Mouse (Mus musculus): ENCODE data around the gene Gng7.

The Gng7 gene

DNA sequence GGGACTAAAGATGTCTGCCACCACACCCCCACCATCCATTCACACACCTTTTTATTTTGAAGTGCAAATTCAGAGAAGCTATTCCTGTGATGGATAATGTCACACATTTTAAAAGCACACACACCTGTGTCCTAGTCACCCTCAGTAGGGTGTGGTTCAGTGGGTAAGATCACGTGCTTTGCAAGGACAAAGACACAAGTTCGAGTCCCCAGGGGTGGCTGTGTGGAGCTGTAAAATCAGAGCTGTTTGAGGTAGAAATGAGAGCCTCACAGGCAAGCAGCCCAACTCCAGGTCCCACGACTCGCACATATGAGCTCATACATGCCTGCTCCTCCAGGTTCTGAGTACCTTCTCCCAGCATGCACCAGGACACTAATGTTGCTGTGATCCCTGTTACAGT lies 46.6 kb downstream of the Gng7 start:
- DNase-seq (ENCODE audit: low spot score in 2 of 2), result no peak

DNA sequence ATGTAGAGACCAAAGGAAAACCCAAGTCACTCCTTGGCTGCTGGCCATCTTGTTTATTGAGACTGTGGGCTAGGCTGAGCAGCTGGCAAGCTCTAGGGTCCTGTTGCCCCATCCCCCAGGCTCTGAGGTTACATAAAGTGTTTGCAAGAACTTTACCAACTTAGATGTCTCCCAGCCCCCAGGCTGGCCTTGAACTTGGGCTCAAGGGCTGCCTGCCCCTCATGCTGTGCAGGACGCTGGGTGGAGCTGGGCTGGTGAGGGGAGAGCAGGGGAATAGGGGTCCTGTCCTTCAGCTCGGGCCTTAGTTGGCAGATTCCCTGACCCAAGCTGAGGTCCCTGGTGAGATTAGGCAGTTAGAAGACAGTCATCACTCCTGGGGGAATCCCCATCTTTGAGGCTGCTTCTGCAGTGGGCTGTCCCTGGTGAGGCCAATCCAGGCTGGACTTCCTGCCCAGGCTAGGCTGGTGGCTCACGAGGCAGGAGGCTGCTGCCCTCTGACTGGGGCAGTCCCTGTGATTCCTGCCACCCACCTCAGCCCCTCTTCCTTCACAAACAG lies 47.6 kb downstream of the Gng7 start:
- no peak for DNase-seq (ENCODE audit: low spot score in 2 of 2)

DNA sequence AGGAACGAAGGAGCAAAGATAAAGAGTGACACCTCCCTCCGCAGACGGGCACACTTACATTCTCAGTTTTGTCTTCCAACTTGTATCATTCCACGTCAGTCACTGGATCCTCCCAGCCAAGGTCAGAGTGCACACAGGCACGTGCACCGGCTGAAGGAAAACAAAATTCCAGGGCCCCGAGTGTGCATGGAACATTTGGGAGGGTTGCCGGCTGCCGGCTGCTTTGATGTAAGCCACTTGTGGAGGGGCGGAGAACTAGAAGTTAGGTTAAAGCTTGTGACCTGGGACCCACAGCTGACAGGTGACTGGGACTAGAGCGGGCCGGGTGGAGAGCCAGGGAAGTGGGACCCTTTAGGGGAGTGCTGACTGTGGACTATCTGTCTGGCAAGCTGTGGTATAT lies 48.4 kb downstream of the Gng7 start:
- DNase-seq (ENCODE audit: low spot score in 2 of 2), result no peak

DNA sequence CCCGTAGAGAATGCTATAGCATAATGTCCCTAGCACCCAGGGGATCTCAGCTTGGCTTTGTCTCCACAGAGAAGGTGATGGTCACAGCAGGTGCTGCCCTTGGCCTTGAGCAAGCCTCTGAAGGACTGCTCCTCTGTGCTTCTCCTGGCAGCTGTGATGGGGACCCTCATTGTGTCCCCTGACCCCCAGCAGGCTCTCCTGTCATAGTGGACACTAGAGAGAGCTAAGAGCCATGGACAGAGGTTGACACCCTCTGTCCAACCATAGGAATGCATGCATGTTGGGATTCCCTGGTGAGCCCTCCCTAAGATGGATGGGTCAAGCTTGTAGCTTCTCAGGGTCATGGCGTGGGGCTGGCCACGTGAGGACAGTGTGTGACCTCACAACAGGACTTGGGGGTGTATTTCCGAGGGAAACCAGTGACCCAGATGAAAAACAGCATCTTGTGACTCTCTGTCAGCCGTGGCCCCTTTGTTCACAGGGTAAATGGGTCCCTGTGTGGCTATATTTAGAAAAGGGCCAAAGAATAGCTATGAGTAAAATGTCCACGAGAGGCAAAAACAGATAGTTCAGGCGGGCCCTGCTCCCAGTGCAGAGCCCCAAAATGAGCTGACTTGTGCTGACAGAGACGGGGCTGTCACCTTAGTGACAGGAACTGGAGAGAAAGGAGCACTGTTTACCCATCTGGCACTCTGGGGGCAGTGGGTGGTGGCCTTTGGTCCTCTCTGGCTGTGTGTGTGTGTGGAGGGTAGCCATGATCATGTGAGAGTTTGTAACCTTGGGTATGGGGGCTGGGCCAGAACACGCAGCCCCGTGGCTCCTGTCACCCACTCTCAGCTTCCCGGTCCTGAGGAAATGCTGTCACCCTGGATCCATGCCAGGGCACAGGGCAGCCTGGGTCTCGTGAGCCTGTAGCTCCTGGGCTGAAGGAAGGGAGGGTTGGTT lies 51.4 kb downstream of the Gng7 start:
- no peak for DNase-seq (ENCODE audit: low spot score in 2 of 2)

DNA sequence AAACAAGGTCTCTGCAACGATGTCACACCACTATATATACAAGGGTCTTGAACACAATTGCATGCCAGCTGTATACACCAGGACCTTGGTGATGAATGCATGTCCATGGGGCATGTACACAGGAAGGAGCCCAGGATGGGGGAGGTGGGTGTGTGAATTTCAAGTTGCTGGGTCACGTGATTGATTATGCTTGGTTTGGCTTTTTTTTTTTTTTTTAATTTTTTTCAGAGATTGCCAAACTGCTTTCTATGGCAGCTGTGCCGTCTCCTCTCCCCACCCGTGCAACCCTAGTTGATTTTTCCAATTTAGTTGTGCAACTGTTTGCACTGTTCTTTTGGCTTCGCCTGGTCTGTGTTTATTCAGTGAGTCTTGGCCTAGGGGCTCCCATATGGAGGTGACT lies 52.2 kb downstream of the Gng7 start:
- DNase-seq (ENCODE audit: low spot score in 2 of 2), result no peak

DNA sequence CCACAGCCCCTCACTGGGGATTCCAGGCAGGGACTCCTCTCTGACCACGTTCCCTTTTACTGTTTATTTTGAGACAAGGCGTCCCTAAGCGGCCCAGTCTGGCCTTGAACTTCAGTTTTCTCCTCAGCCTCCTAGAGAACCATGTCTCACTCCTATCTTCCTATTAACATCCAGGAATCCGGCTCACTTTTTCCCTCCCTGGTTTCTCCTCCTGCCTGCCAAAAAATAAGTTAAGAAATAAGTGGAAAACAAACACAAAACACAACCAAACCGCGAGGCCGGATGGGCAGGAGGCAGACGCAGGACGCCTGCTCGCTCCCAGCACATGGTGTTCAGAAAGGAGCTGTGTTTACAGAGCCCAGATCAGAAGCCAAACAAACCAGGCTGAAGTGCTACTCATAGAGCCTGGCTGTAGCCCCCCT lies 52.7 kb downstream of the Gng7 start:
- DNase-seq (ENCODE audit: low spot score in 2 of 2), result peak in 1 of 2 experiments; percentile 51

DNA sequence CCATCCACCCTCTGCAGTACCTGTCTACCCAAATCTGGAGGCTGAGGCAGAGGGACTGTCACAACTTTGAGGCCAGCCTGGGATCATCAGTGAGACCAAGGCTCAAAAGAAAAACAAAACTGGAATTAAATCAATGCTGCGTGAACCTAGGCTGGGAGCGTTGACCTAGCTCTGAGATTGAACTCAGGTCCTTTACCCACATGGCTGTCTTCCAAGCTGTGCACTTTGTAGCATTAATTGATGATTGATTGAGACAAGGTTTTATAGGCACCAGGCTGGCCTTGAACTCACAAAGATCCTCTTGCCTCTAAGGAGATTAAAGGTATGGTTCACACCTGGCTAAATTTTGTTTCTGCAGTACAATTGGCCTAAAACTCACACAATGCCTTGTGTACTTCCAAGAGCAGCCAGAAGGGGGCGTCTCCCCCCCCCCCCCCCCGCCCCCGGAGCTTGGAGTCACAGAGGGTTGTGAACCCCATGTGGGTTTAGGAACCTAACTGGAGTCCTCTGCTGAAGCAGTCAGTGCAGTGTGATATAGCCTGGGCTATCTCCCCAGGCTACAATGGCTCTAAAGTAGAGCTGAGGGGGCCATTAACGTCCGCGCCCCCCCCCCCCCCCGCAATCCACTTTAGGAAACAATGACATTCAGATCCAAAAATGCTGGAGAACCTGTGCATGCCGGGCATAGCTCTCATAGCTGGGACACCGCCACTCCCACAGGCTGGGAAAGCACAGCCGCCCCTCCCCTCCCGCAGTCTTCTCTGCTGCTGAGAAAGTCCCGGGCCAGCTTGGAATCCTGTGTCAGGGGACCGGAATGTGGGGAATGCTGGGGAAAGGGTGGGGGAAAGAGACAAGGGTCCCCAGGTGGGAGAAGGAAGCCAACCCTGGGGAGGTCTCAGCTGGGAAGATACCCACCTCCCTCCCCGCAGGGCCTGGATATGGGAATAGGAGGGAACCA lies 53.9 kb downstream of the Gng7 start:
- DNase-seq (ENCODE audit: low spot score in 2 of 2), result peak; percentile 56 to 59

DNA sequence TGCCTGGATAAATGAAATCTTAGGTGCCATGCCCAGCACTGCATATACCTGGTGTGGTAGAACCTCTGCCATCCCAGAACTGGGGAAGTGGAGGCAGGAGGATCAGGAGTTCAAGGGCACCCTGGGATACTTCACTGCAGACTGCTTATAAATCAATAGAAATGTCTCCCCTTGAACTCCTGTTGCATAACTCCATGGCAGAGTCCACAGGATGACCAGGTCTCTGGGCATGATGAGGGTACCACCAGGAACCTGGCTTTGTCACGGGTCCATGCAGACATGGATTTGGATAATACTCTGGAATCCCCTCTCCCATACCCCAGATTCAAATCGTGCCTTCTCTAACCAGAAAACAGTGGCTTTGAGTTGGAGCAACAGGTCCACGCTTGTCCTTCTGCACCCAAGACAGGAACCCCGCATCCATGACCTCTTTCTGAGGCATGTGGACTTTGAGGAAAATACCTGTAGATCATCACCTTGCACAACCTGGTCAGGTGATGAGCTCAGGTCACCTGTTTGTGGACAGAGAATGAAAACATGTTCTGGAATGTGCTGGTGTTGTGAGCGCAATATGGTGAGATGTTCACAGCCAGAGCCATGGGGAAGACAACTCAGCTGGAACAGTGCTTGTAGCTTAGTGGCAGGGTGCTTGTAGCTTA lies 55.6 kb downstream of the Gng7 start:
- DNase-seq (ENCODE audit: low spot score in 2 of 2), result no peak

DNA sequence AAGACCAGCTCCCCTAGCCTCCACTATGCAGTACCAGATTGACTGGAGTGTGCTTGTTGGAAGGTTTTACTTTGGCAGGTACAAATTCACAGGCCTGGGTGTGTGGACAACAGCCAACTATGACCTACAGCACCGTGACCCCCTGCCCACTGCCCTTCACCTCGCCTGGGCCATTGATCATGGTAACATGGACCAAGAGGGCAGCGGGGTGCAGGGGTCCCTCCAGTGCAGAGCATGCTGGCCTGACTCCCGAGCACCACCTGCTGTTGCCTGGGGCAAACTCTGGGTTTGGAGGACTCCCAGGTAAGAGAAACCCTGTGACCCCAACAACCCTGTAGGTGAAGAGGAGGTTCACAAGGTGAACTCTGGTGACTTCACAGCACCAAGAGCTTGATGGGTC lies 57.0 kb downstream of the Gng7 start:
- DNase-seq (ENCODE audit: low spot score in 2 of 2), result no peak

DNA sequence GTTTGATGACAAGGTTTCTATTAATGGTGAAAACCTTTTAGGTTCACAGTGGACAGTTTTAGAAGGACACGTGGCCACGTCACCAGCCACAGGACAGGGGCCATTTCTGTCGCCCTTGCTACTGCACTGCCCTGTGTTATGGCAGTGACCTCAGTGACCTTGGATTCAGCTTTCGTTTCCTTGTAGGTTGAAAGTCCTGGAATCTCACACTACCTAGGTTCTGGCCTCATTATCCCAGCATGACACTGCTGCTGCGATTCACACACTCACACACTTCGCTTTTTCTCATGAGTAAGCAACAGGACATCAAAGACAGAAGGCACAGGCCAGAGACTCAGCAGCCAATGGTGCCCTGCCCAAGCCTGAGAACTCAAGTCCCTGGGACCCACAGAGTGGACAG lies 57.8 kb downstream of the Gng7 start:
- DNase-seq (ENCODE audit: low spot score in 2 of 2), result no peak

DNA sequence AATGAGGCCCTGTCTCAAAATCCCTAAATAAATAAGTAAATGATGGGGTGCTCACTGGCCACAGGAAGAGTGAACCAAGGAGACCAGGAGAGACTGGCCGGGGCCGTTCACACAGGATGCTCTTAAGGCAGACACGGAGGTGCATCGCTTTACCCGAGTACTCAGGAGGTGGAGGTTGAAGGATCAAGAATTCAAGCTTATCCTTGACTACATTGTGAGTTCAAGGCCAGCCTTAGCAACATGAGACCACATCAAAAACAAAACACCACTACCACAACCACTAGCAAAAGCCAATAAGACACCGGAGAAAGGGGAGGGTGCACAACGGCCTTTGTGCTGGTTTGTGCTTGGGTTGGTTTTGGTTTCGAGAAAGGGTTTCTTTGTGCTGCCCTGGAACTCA lies 58.4 kb downstream of the Gng7 start:
- no peak for DNase-seq (ENCODE audit: low spot score in 2 of 2)

DNA sequence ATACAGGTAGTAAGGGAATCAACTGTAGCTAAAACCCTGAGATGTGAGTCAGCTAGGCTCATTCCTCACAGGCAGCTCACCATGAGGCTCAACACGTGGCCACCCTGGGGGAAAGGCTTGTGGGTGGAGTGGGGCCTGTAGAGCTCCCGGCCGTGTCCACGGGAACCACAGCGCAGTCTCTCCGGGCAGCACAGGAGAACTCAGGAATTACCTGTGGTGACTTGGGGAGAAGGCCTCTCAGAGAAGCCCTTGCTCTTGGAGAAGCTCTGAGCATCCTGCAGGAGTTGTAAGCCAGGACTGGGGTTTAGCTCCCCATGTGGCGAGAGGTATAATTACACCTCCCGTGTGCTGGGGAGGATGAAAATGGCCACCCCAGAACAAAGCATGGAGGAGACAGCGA lies 59.2 kb downstream of the Gng7 start:
- no peak for DNase-seq (ENCODE audit: low spot score in 2 of 2)

DNA sequence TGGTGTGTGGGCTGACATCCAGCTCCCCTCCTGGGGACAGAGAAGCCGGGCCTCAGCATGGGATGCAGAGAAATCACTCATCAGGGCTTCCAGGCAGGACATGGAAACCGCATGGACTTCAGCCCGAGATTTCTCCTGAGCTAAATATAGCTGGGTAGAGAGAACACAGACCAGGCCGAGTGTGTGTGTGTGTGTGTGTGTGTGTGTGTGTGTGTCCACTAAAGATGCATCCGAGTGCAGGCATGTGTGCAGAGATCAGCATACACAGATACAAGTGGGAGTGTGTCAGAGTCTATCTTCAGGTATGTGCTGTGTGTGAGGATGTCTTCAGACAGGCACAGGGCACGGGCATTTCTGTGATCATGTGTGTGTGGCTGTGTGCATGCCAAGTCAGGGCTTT lies 59.9 kb downstream of the Gng7 start:
- DNase-seq (ENCODE audit: low spot score in 2 of 2), result no peak

DNA sequence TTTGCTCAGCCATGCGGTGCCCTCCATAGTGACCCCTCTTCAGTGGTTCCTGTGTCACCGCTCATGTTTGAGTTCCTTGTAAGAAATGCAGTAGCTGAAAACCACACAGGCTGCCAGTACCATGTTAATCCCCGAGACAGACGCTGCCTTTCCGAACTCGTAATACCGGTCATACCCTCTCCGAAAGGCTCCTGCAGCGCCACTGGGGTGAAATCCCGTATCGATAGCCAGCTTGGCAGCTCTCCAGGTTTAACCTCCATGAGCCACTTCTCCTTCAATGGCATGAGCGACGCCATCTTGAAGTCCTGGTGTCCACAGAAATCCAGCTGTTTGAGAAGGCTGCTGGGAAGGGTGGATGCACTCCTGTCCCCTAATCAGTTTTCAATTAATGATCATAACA lies 60.3 kb downstream of the Gng7 start:
- no peak for DNase-seq (ENCODE audit: low spot score in 2 of 2)

DNA sequence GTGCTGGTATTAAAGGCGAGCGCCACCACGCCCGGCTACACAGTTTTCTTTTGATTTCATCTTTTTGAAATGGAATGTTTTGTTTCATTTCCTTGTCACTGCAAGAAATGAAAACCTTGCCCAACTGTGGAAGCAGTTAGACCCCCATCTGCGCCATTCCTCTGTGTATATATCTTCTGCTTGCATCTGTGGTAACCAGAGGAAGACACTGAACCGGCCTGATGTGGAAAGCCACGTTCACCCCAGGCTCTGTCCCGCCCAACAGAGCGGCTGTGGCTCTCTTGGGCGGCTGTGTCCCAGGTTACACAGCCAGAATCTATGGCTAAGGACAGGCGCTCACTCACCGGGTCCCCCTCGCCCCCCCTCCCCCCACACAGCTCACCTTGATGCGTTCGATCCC lies 62.3 kb downstream of the Gng7 start:
- DNase-seq (ENCODE audit: low spot score in 2 of 2), result no peak

DNA sequence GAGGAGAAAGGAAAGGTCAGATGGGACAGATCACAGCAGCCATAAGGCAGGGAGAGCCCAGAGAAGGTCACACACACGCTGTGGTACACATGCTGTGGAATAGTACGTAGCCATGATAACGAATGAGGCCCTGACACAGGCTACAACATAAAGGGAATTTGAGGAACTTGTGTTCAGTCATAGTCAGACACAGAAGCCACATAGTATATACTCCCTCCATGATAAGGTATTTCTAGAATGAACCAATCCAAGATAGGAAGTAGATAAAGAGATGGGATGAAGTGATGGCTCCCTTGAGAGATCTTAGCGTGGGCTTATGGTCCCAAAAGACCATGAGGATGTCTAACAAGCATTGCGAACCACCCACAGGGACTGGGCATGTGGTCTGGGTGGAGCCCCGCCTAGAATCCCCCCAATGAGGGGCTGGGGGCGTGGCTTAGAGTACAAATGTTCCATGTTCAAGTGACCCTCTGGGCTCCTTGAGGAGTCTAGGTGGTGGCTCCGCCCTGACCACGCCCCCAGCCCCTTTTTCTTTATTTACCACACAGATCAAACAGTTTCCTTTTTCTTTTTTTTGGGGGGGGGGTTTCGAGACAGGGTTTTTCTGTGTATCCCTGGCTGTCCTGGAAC lies 62.9 kb downstream of the Gng7 start:
- no peak for DNase-seq (ENCODE audit: low spot score in 2 of 2)

DNA sequence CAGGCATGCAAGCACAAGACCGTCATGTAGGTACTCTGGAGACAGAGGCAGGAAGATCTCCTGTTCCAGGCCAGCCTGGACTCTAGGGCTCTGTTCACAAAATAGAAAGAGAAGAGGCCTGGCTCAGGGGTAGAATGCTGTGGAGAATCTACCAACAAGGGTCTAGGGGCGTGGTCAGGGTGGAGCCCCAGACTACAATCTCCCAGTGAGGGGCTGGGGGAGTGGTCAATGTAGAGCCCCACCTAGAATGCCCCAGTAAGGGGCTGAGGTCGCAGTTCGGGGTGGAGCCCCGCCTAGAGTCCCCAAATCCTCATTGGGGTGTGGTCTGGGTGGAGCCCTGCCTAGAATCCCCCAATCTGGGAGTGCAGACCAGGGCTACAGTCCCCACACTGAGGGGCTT lies 64.4 kb downstream of the Gng7 start:
- DNase-seq (ENCODE audit: low spot score in 2 of 2), result no peak

DNA sequence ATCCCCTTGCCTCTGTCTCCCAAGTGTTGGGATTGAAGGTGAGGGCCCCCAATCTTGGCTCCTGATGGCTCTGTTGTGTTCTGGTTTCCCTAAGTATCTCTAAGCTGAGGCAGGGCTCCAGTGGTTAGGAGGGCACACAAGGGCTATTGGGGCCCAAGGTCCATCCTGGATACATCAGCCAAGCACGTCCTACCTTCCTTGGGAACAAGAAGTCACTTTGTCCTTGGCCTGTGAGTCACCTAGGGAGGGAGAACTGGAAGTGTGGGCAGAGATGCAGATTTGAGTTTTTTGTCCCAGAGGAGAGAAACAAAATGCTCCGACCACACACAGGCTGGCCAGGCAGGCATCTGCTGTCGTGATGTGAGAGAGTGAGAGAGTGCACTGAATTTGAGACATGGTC lies 65.7 kb downstream of the Gng7 start:
- no peak for DNase-seq (ENCODE audit: low spot score in 2 of 2)

DNA sequence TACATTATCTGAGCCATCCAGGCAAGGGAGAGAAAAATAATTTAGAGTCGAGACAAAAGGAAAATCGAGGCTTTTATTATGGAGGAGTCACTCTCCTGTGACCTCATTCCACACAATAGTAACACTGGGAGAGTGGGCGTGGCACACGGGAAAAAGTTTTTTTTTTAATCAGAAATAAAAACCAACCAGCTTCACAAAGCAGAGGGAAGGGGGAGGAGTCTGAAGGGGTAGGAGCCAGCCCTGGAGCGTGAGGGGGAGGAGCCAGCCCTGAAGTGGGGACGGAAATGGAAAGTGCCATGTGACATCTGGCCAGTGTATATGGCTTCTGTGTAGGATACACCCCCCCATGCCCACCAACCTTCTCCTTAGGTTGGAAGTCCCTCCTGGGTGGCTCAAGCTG lies 66.2 kb downstream of the Gng7 start:
- DNase-seq (ENCODE audit: low spot score in 2 of 2), result peak in 1 of 2 experiments; percentile 53

DNA sequence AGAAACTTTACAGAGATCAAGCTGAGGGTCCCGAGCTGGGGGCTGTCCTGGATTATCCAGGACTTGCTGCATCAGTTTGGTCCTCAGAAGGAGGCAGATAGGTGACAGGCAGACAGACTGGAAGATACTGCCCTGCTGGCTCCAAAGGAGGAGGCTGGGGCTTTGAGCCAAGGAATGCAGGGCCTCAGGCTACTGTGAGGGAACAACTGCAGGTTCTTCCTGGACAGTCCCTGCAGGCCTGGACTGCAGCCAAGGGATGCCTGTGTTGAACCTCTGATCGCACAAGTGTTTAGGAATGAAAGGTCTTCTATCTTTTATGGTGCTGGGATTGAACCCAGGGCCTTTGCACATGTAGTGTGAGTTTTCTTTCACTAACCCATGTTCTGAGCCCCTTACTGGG lies 66.9 kb downstream of the Gng7 start:
- no peak for DNase-seq (ENCODE audit: low spot score in 2 of 2)

DNA sequence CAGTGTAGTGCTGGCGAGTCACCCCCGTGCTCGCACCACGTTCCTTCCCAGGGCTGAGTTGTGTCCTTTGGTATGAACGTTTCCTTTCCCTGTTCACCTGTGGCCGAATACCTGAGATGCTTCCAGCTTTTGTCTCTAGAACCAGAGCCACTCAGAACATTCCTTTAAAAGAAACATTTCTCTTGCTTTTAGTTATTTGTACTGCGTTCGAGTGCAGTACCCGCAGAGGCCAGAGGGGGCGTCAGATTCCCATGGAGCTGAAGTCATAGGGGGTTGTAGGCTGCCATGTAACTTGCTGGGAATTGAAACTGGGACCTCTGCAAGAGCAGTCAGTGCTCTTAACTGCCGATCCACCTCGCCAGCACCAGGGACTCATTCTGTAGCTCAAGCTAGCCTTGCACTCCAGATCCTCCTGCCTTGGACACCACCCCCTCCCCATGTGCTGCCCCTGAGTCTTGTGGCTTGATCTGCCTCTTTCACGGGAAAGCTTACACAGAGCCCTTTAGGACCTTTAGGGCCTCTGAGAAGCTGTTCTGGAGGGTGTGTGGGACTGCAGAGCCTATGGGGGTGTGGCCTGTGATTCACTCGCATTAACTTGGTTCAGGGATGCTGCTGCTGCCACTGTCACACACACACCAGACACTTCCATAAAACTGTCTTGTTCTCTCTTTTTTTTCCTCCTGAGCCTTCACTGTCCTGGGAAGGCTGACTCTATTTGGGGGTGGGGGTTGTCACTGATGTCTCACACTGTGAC lies 67.9 kb downstream of the Gng7 start:
- DNase-seq (ENCODE audit: low spot score in 2 of 2), result no peak

Data from heart, adult 9 months (tissue).